Mouse (Mus musculus) R1 (cell line): ENCODE data around the gene Dlg2.

Experiments
- DNase-seq: peaks from one replicate; pipeline ENCODE4 v3.0.0-alpha.2; 2018; ENCODE audit warnings: low read depth, low spot score

Dlg2 gene

GRCm38 (mm10) chr7:92048876-92049275 is 1572.4 kb downstream of the Dlg2 start:
- DNase-seq: no peak

GRCm38 (mm10) chr7:92066851-92067250 is 1590.4 kb downstream of the Dlg2 start:
- no peak for DNase-seq

- DNase-seq: no peak
Measured at GRCm38 (mm10) chr7:92087429-92087828, 1611.0 kb downstream of the Dlg2 start.

- DNase-seq: peak; percentile 52
Measured at GRCm38 (mm10) chr7:92093860-92094259, 1617.4 kb downstream of the Dlg2 start.

- DNase-seq: no peak
Measured at GRCm38 (mm10) chr7:92095198-92095597, 1618.7 kb downstream of the Dlg2 start.

GRCm38 (mm10) chr7:92100847-92101246 is 1624.4 kb downstream of the Dlg2 start:
- no peak for DNase-seq

GRCm38 (mm10) chr7:92102892-92103543 is 1626.5 kb downstream of the Dlg2 start:
- peak; percentile 41 for DNase-seq

- peak; percentile 2 for DNase-seq
Measured at GRCm38 (mm10) chr7:92105477-92105876, 1629.0 kb downstream of the Dlg2 start.

- no peak for DNase-seq
Measured at GRCm38 (mm10) chr7:92105956-92106355, 1629.5 kb downstream of the Dlg2 start.

GRCm38 (mm10) chr7:92113065-92113464 is 1636.6 kb downstream of the Dlg2 start:
- DNase-seq: no peak

- no peak for DNase-seq
Measured at GRCm38 (mm10) chr7:92115237-92115871, 1638.9 kb downstream of the Dlg2 start.

- DNase-seq: no peak
Measured at GRCm38 (mm10) chr7:92123276-92123675, 1646.8 kb downstream of the Dlg2 start.

GRCm38 (mm10) chr7:92125886-92126285 is 1649.4 kb downstream of the Dlg2 start:
- DNase-seq: no peak

- DNase-seq: no peak
Measured at GRCm38 (mm10) chr7:92134301-92134700, 1657.8 kb downstream of the Dlg2 start.

- no peak for DNase-seq
Measured at GRCm38 (mm10) chr7:92135624-92136023, 1659.2 kb downstream of the Dlg2 start.

- no peak for DNase-seq
Measured at GRCm38 (mm10) chr7:92140051-92140817, 1663.8 kb downstream of the Dlg2 start.

- no peak for DNase-seq
Measured at GRCm38 (mm10) chr7:92147499-92147898, 1671.0 kb downstream of the Dlg2 start.

- DNase-seq: no peak
Measured at GRCm38 (mm10) chr7:92150768-92151167, 1674.3 kb downstream of the Dlg2 start.

- no peak for DNase-seq
Measured at GRCm38 (mm10) chr7:92154603-92155002, 1678.1 kb downstream of the Dlg2 start.

- no peak for DNase-seq
Measured at GRCm38 (mm10) chr7:92163150-92163549, 1686.7 kb downstream of the Dlg2 start.

GRCm38 (mm10) chr7:92164316-92164715 is 1687.8 kb downstream of the Dlg2 start:
- DNase-seq: no peak

- no peak for DNase-seq
Measured at GRCm38 (mm10) chr7:92164875-92165518, 1688.5 kb downstream of the Dlg2 start.
